Mouse (Mus musculus): ENCODE measurements around the gene Cacna1d. TPM values are rescaled to one million over a fixed set of nuclear protein-coding genes. Genes with fewer than 3 reads are reported as not detected.

Cacna1d gene
- total and polyA plus RNA-seq, 2 experiments from 2014 or later, result 5.5 to 8.9 TPM

DNA sequence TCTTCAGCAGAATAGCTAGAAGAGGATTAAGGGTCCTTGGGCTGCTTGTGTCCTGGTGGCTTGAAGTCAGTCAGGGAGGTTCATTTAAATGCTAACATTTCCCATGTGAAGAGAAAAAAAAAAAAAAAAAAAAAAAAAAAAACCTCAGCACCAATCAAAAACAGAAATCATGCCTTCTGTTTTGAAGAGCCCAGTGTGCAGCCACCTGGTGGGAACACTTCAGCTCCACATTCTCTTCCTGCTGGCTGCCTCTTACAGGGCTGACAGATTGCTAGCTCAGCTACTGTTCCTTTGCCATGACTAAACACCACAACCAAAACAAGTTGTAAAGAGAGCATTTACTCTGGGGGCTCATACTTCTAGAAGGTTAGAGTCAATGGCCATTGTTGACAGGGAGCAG lies 283.1 kb downstream of the Cacna1d start:
- no peak for TF ChIP-seq EP300 (IDR thresholded peaks at IDR 0.05; ENCODE audit: low read depth)
- TF ChIP-seq CTCF (IDR thresholded peaks at IDR 0.05; ENCODE audit: low read depth), result no peak
- Histone ChIP-seq H3K9me3 (replicated peaks; ENCODE audit: control insufficient read depth, low read length) (no peaks in the 10 kb centered on the region), H3K9ac (replicated peaks; ENCODE audit: low read depth, low read length) (no peak overlapping the region), H3K4me2 (ENCODE audit: low read depth, low read length) (no peak overlapping the region), H3K27ac (ENCODE audit: low read depth) (no peak overlapping the region), H3K4me1 (ENCODE audit: control insufficient read depth, insufficient read depth) (no peaks in the 10 kb centered on the region), H3K36me3 (replicated peaks; ENCODE audit: control insufficient read depth, insufficient read depth, low read length) (no peaks in the 10 kb centered on the region), H3K27me3 (ENCODE audit: control insufficient read depth, insufficient read depth, low read length) (no peaks in the 10 kb centered on the region), H3K4me3 (ENCODE audit: low read depth, low read length) (no peak overlapping the region)
- ATAC-seq (ENCODE audit: insufficient read depth, low read depth), result no peak
- DNase-seq (ENCODE audit: low spot score), result no peak

GRCm38 (mm10) chr14:30205821-30206220 lies 285.4 kb downstream of the Cacna1d start:
- H3K27ac ChIP-seq (ENCODE audit: low read depth), result no peak overlapping the region
- H3K4me2 ChIP-seq (ENCODE audit: low read depth, low read length), result no peak overlapping the region
- no peak overlapping the region for H3K4me3 ChIP-seq (ENCODE audit: low read depth, low read length)
- 26% methylated on average over 3 of the region's 3 CpGs for WGBS
- H3K36me3 ChIP-seq (replicated peaks; ENCODE audit: control insufficient read depth, insufficient read depth, low read length), result no peaks in the 10 kb centered on the region
- ATAC-seq (ENCODE audit: insufficient read depth, low read depth), result peak; percentile 53; the same call in 1 of the 2 replicates
- no peak for DNase-seq (ENCODE audit: low spot score)
- no peaks in the 10 kb centered on the region for H3K9me3 ChIP-seq (replicated peaks; ENCODE audit: control insufficient read depth, low read length)
- no peaks in the 10 kb centered on the region for H3K4me1 ChIP-seq (ENCODE audit: control insufficient read depth, insufficient read depth)
- no peaks in the 10 kb centered on the region for H3K27me3 ChIP-seq (ENCODE audit: control insufficient read depth, insufficient read depth, low read length)
- no peak overlapping the region for H3K9ac ChIP-seq (replicated peaks; ENCODE audit: low read depth, low read length)
- TF ChIP-seq EP300 (IDR thresholded peaks at IDR 0.05; ENCODE audit: low read depth) (no peak), CTCF (IDR thresholded peaks at IDR 0.05; ENCODE audit: low read depth) (no peak)

- Histone ChIP-seq H3K27ac (ENCODE audit: low read depth) (no peak overlapping the region), H3K9ac (replicated peaks; ENCODE audit: low read depth, low read length) (no peak overlapping the region), H3K36me3 (replicated peaks; ENCODE audit: control insufficient read depth, insufficient read depth, low read length) (no peaks in the 10 kb centered on the region), H3K4me2 (ENCODE audit: low read depth, low read length) (no peak overlapping the region), H3K4me3 (ENCODE audit: low read depth, low read length) (no peak overlapping the region), H3K4me1 (ENCODE audit: control insufficient read depth, insufficient read depth) (no peaks in the 10 kb centered on the region), H3K9me3 (replicated peaks; ENCODE audit: control insufficient read depth, low read length) (no peaks in the 10 kb centered on the region), H3K27me3 (ENCODE audit: control insufficient read depth, insufficient read depth, low read length) (no peaks in the 10 kb centered on the region)
- WGBS, result 90% methylated on average over 1 of the region's 1 CpGs
- DNase-seq (ENCODE audit: low spot score) (no peak), ATAC-seq (ENCODE audit: insufficient read depth, low read depth) (no peak)
- no peak for TF ChIP-seq EP300 (IDR thresholded peaks at IDR 0.05; ENCODE audit: low read depth)
- no peak for TF ChIP-seq CTCF (IDR thresholded peaks at IDR 0.05; ENCODE audit: low read depth)
Measured at GRCm38 (mm10) chr14:30204526-30204925, 286.7 kb downstream of the Cacna1d start.

DNA sequence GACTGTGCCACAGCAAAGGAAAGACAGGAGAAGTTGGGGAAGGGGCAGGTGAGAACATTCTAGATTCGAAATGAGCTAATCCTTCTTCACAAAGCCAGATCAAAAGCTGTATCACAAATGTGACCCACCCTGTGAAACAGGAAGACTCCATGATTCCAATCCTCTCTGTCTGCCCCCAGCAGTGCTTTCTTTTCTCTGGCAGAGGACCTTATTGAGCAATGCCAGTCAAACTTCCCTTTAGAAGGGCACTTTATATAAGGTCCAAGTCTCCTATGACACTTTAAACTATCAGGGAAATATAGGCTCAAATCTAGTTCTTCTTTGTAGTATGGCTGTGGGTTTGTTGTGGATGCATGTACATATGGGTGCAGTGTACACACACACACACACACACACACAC lies 290.9 kb downstream of the Cacna1d start:
- H3K9me3 ChIP-seq (replicated peaks; ENCODE audit: control insufficient read depth, low read length), result no peaks in the 10 kb centered on the region
- H3K27ac ChIP-seq (ENCODE audit: low read depth), result no peak overlapping the region
- no peaks in the 10 kb centered on the region for H3K36me3 ChIP-seq (replicated peaks; ENCODE audit: control insufficient read depth, insufficient read depth, low read length)
- no peak overlapping the region for H3K9ac ChIP-seq (replicated peaks; ENCODE audit: low read depth, low read length)
- TF ChIP-seq CTCF (IDR thresholded peaks at IDR 0.05; ENCODE audit: low read depth) (no peak), EP300 (IDR thresholded peaks at IDR 0.05; ENCODE audit: low read depth) (no peak)
- 59% methylated on average over 1 of the region's 1 CpGs for WGBS
- peaks cover 4% of the 10 kb centered on the region for H3K4me1 ChIP-seq (ENCODE audit: control insufficient read depth, insufficient read depth)
- H3K4me2 ChIP-seq (ENCODE audit: low read depth, low read length), result no peak overlapping the region
- no peak overlapping the region for H3K4me3 ChIP-seq (ENCODE audit: low read depth, low read length)
- ATAC-seq (ENCODE audit: insufficient read depth, low read depth) (no peak), DNase-seq (ENCODE audit: low spot score) (no peak)
- no peaks in the 10 kb centered on the region for H3K27me3 ChIP-seq (ENCODE audit: control insufficient read depth, insufficient read depth, low read length)

DNA sequence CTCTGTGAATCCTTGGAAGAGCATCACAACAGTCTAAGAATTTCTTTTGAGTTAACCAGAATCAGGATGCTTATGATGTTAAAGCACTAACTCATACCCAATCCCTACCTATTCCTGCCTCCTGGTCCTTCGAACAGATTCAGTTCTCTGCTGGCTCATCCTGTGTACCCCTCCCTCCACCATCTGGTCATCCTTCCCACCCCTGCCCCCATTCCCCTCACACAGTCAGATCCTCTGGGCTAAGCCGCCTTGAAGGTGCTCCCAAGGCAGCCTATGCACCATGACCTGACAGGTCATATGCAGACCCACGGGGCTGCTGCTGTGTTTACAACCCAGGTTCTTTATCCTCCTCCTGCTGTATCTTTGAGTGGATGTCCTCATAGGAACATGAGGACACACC lies 292.4 kb downstream of the Cacna1d start:
- peaks cover 4% of the 10 kb centered on the region for H3K4me1 ChIP-seq (ENCODE audit: control insufficient read depth, insufficient read depth)
- H3K4me3 ChIP-seq (ENCODE audit: low read depth, low read length), result no peak overlapping the region
- no peak overlapping the region for H3K9ac ChIP-seq (replicated peaks; ENCODE audit: low read depth, low read length)
- no peak overlapping the region for H3K27ac ChIP-seq (ENCODE audit: low read depth)
- no peaks in the 10 kb centered on the region for H3K36me3 ChIP-seq (replicated peaks; ENCODE audit: control insufficient read depth, insufficient read depth, low read length)
- H3K9me3 ChIP-seq (replicated peaks; ENCODE audit: control insufficient read depth, low read length), result no peaks in the 10 kb centered on the region
- DNase-seq (ENCODE audit: low spot score), result no peak
- TF ChIP-seq CTCF (IDR thresholded peaks at IDR 0.05; ENCODE audit: low read depth), result no peak
- no peak for TF ChIP-seq EP300 (IDR thresholded peaks at IDR 0.05; ENCODE audit: low read depth)
- H3K27me3 ChIP-seq (ENCODE audit: control insufficient read depth, insufficient read depth, low read length), result no peaks in the 10 kb centered on the region
- no peak for ATAC-seq (ENCODE audit: insufficient read depth, low read depth)
- H3K4me2 ChIP-seq (ENCODE audit: low read depth, low read length), result no peak overlapping the region
- 73% methylated on average over 3 of the region's 3 CpGs for WGBS

- no peak for ATAC-seq (ENCODE audit: insufficient read depth, low read depth)
- 72% methylated on average over 4 of the region's 4 CpGs for WGBS
- no peak for DNase-seq (ENCODE audit: low spot score)
- Histone ChIP-seq H3K27ac (ENCODE audit: low read depth) (no peak overlapping the region), H3K9ac (replicated peaks; ENCODE audit: low read depth, low read length) (no peak overlapping the region), H3K4me2 (ENCODE audit: low read depth, low read length) (no peak overlapping the region), H3K36me3 (replicated peaks; ENCODE audit: control insufficient read depth, insufficient read depth, low read length) (no peaks in the 10 kb centered on the region), H3K4me1 (ENCODE audit: control insufficient read depth, insufficient read depth) (peaks cover 4% of the 10 kb centered on the region), H3K27me3 (ENCODE audit: control insufficient read depth, insufficient read depth, low read length) (no peaks in the 10 kb centered on the region), H3K4me3 (ENCODE audit: low read depth, low read length) (no peak overlapping the region), H3K9me3 (replicated peaks; ENCODE audit: control insufficient read depth, low read length) (no peaks in the 10 kb centered on the region)
- no peak for TF ChIP-seq CTCF (IDR thresholded peaks at IDR 0.05; ENCODE audit: low read depth)
- no peak for TF ChIP-seq EP300 (IDR thresholded peaks at IDR 0.05; ENCODE audit: low read depth)
Measured at GRCm38 (mm10) chr14:30198116-30198515, 293.1 kb downstream of the Cacna1d start.

All from heart, postnatal 0 days (tissue).